Mouse (Mus musculus): Measurements from ENCODE around the gene Plch2. TPM values are rescaled to one million over a fixed set of nuclear protein-coding genes. Genes with fewer than 3 reads are reported as not detected.

The Plch2 gene
- polyA plus RNA-seq, 1 experiment from 2014 or later, result 27.4 TPM

- Histone ChIP-seq H3K4me3 (replicated peaks; ENCODE audit: low read length) (no peak overlapping the region), H3K4me2 (ENCODE audit: low read depth, low read length) (no peak overlapping the region), H3K27me3 (ENCODE audit: control insufficient read depth, insufficient read depth, low read length) (no peaks in the 10 kb centered on the region), H3K9ac (ENCODE audit: low read length) (no peak overlapping the region; the same call in 1 of the 2 replicates), H3K27ac (ENCODE audit: low read length) (no peak overlapping the region), H3K9me3 (replicated peaks; ENCODE audit: control insufficient read depth, low read length) (no peaks in the 10 kb centered on the region), H3K4me1 (ENCODE audit: control insufficient read depth, insufficient read depth, low read length) (0 out of 2 replicates have a peak, but pooled peaks cover 6% of the 10 kb centered on the region), H3K36me3 (ENCODE audit: control insufficient read depth, insufficient read depth, low read length) (peaks cover 11% of the 10 kb centered on the region)
- ATAC-seq (ENCODE audit: insufficient read depth, low FRiP score), result 0 out of 2 replicates have a peak, but pooled peaks have one; percentile 1
- 86% methylated on average over 6 of the region's 6 CpGs for WGBS
Measured at GRCm38 (mm10) chr4:154981076-154981475, 75.5 kb downstream of the Plch2 start.

- ATAC-seq (ENCODE audit: insufficient read depth, low FRiP score), result no peak
- H3K36me3 ChIP-seq (ENCODE audit: control insufficient read depth, insufficient read depth, low read length), result peaks cover 13% of the 10 kb centered on the region
- no peak overlapping the region for H3K4me2 ChIP-seq (ENCODE audit: low read depth, low read length)
- H3K9me3 ChIP-seq (replicated peaks; ENCODE audit: control insufficient read depth, low read length), result no peaks in the 10 kb centered on the region
- no peak overlapping the region for H3K4me3 ChIP-seq (replicated peaks; ENCODE audit: low read length)
- H3K27ac ChIP-seq (ENCODE audit: low read length), result no peak overlapping the region
- H3K27me3 ChIP-seq (ENCODE audit: control insufficient read depth, insufficient read depth, low read length), result no peaks in the 10 kb centered on the region
- no peak overlapping the region for H3K9ac ChIP-seq (ENCODE audit: low read length)
- 0 out of 2 replicates have a peak, but pooled peaks cover 6% of the 10 kb centered on the region for H3K4me1 ChIP-seq (ENCODE audit: control insufficient read depth, insufficient read depth, low read length)
- WGBS, result 83% methylated on average over 4 of the region's 4 CpGs
Measured at GRCm38 (mm10) chr4:154980110-154980509, 76.5 kb downstream of the Plch2 start.

DNA sequence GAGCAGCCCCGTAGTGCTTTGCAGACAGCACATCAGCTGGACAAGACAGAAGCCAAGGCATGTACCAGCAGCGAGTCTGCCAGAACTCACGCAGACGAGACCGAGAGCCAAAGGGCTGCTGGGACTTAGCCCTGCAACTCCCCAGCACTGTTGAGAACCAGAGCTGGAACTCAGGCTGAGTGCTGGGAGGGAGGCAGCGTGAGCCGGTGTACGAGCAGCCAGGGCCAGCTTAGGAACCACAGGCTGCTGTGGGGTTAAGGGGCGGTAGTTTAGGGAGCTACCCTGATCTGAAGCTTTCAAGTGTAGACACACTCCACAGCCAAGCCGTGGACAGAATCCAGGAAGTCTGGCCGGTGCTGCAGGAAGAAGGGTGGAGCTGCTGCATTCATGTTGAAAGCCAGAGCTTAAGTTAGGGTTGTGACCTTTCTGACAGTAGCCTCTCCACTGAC lies 82.4 kb downstream of the Plch2 start:
- no peak overlapping the region for H3K4me3 ChIP-seq (replicated peaks; ENCODE audit: low read length)
- no peaks in the 10 kb centered on the region for H3K4me1 ChIP-seq (ENCODE audit: control insufficient read depth, insufficient read depth, low read length)
- ATAC-seq (ENCODE audit: insufficient read depth, low FRiP score), result no peak
- 87% methylated on average over 11 of the region's 11 CpGs for WGBS
- no peaks in the 10 kb centered on the region for H3K9me3 ChIP-seq (replicated peaks; ENCODE audit: control insufficient read depth, low read length)
- no peak overlapping the region for H3K4me2 ChIP-seq (ENCODE audit: low read depth, low read length)
- H3K27me3 ChIP-seq (ENCODE audit: control insufficient read depth, insufficient read depth, low read length), result no peaks in the 10 kb centered on the region
- H3K36me3 ChIP-seq (ENCODE audit: control insufficient read depth, insufficient read depth, low read length), result peaks cover 55% of the 10 kb centered on the region
- H3K27ac ChIP-seq (ENCODE audit: low read length), result no peak overlapping the region
- H3K9ac ChIP-seq (ENCODE audit: low read length), result no peak overlapping the region

DNA sequence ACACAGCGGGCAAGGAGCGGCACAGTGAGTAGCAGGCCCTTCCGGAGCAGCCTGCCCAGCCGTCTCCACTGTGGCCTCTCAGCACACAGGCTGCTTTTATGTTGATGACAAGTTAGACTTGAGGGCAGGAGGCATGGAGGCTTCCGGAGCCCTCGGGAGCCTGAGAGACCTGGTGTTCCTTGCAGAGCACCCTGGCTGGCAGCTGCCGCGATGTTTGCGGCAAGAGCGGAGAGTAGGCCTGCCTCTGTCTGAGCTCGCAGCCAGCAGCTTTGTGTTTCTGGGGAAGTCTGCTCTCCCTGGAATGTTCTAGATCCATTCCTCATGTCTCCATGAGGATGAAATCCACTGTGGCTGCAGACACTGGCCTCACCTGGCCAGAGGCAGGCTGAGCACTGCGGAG lies 84.0 kb downstream of the Plch2 start:
- 96% methylated on average over 12 of the region's 12 CpGs for WGBS
- H3K4me1 ChIP-seq (ENCODE audit: control insufficient read depth, insufficient read depth, low read length), result no peaks in the 10 kb centered on the region
- H3K27ac ChIP-seq (ENCODE audit: low read length), result peak overlapping the region; percentile 32; the same call in 1 of the 2 replicates
- no peaks in the 10 kb centered on the region for H3K9me3 ChIP-seq (replicated peaks; ENCODE audit: control insufficient read depth, low read length)
- H3K4me2 ChIP-seq (ENCODE audit: low read depth, low read length), result no peak overlapping the region
- H3K27me3 ChIP-seq (ENCODE audit: control insufficient read depth, insufficient read depth, low read length), result no peaks in the 10 kb centered on the region
- H3K36me3 ChIP-seq (ENCODE audit: control insufficient read depth, insufficient read depth, low read length), result peaks cover 44% of the 10 kb centered on the region
- no peak overlapping the region for H3K4me3 ChIP-seq (replicated peaks; ENCODE audit: low read length)
- no peak overlapping the region for H3K9ac ChIP-seq (ENCODE audit: low read length)
- no peak for ATAC-seq (ENCODE audit: insufficient read depth, low FRiP score)

- H3K9ac ChIP-seq (ENCODE audit: low read length), result no peak overlapping the region
Measured at GRCm38 (mm10) chr4:154967173-154967572, 89.4 kb downstream of the Plch2 start.

DNA sequence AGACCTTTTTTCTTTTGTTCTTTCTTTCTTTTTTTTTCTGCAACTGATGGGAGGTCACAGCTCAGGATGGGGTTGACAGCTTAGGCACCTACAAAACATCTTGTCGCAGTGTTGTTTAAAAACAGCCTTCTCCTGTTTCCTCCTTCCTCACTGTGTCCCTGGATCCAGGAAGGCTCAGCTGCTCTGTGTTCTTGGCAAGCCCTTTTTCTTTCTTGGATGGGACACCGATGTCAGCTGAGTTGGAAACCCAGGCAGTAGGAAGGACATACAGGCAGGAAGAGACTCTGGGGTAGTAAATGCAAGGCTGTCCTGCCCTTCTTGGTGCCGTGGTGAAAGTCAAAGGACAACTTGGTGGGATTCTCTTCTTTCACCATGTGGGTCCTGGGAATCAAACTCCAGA lies 90.7 kb downstream of the Plch2 start:
- no peak overlapping the region for H3K4me2 ChIP-seq (ENCODE audit: low read depth, low read length)
- no peak overlapping the region; the same call in 1 of the 2 replicates for H3K9ac ChIP-seq (ENCODE audit: low read length)
- H3K36me3 ChIP-seq (ENCODE audit: control insufficient read depth, insufficient read depth, low read length), result peaks cover 9% of the 10 kb centered on the region
- no peak for ATAC-seq (ENCODE audit: insufficient read depth, low FRiP score)
- WGBS, result 77% methylated on average over 3 of the region's 3 CpGs
- H3K4me1 ChIP-seq (ENCODE audit: control insufficient read depth, insufficient read depth, low read length), result peaks cover 35% of the 10 kb centered on the region
- no peaks in the 10 kb centered on the region for H3K9me3 ChIP-seq (replicated peaks; ENCODE audit: control insufficient read depth, low read length)
- H3K27ac ChIP-seq (ENCODE audit: low read length), result no peak overlapping the region
- no peak overlapping the region for H3K4me3 ChIP-seq (replicated peaks; ENCODE audit: low read length)
- peaks cover 24% of the 10 kb centered on the region for H3K27me3 ChIP-seq (ENCODE audit: control insufficient read depth, insufficient read depth, low read length)

More at GRCm38 (mm10) chr4:154967173-154967572, 89.4 kb downstream of the Plch2 start:
- WGBS, result 67% methylated on average over 5 of the region's 5 CpGs
- Histone ChIP-seq H3K27ac (ENCODE audit: low read length) (no peak overlapping the region), H3K27me3 (ENCODE audit: control insufficient read depth, insufficient read depth, low read length) (peaks cover 11% of the 10 kb centered on the region), H3K4me3 (replicated peaks; ENCODE audit: low read length) (no peak overlapping the region), H3K4me1 (ENCODE audit: control insufficient read depth, insufficient read depth, low read length) (peaks cover 23% of the 10 kb centered on the region), H3K4me2 (ENCODE audit: low read depth, low read length) (no peak overlapping the region), H3K36me3 (ENCODE audit: control insufficient read depth, insufficient read depth, low read length) (peaks cover 21% of the 10 kb centered on the region), H3K9me3 (replicated peaks; ENCODE audit: control insufficient read depth, low read length) (no peaks in the 10 kb centered on the region)
- no peak for ATAC-seq (ENCODE audit: insufficient read depth, low FRiP score)

GRCm38 (mm10) chr4:154964581-154965235 lies 91.9 kb downstream of the Plch2 start:
- peak overlapping the region; percentile 86 for H3K4me3 ChIP-seq (replicated peaks; ENCODE audit: low read length)
- H3K4me1 ChIP-seq (ENCODE audit: control insufficient read depth, insufficient read depth, low read length), result peaks cover 43% of the 10 kb centered on the region
- no peaks in the 10 kb centered on the region for H3K9me3 ChIP-seq (replicated peaks; ENCODE audit: control insufficient read depth, low read length)
- no peaks in the 10 kb centered on the region for H3K36me3 ChIP-seq (ENCODE audit: control insufficient read depth, insufficient read depth, low read length)
- peak overlapping the region; percentile 71 for H3K4me2 ChIP-seq (ENCODE audit: low read depth, low read length)
- no peak for ATAC-seq (ENCODE audit: insufficient read depth, low FRiP score)
- peak overlapping the region; percentile 89 for H3K27ac ChIP-seq (ENCODE audit: low read length)
- H3K9ac ChIP-seq (ENCODE audit: low read length), result peak overlapping the region; percentile 88
- WGBS, result under 1% methylated on average over 32 of the region's 36 CpGs
- peaks cover 36% of the 10 kb centered on the region for H3K27me3 ChIP-seq (ENCODE audit: control insufficient read depth, insufficient read depth, low read length)

- ATAC-seq (ENCODE audit: insufficient read depth, low FRiP score), result peak; percentile 96
- Histone ChIP-seq H3K4me1 (ENCODE audit: control insufficient read depth, insufficient read depth, low read length) (peaks cover 43% of the 10 kb centered on the region), H3K27ac (ENCODE audit: low read length) (peak within 1 kb of the TSS; percentile 89), H3K9me3 (replicated peaks; ENCODE audit: control insufficient read depth, low read length) (no peaks in the 10 kb centered on the region), H3K36me3 (ENCODE audit: control insufficient read depth, insufficient read depth, low read length) (no peaks in the 10 kb centered on the region), H3K27me3 (ENCODE audit: control insufficient read depth, insufficient read depth, low read length) (peaks cover 42% of the 10 kb centered on the region), H3K9ac (ENCODE audit: low read length) (peak within 1 kb of the TSS; percentile 88), H3K4me3 (replicated peaks; ENCODE audit: low read length) (peak within 1 kb of the TSS; percentile 86), H3K4me2 (ENCODE audit: low read depth, low read length) (peak within 1 kb of the TSS; percentile 71)
- under 1% methylated on average over 66 of the region's 66 CpGs for WGBS
Measured at GRCm38 (mm10) chr4:154963901-154964580, 92.5 kb downstream of the Plch2 start, which contains the start of gene Pank4. Gene Pank4, plus strand, starts transcription at chr4:154964123.

DNA sequence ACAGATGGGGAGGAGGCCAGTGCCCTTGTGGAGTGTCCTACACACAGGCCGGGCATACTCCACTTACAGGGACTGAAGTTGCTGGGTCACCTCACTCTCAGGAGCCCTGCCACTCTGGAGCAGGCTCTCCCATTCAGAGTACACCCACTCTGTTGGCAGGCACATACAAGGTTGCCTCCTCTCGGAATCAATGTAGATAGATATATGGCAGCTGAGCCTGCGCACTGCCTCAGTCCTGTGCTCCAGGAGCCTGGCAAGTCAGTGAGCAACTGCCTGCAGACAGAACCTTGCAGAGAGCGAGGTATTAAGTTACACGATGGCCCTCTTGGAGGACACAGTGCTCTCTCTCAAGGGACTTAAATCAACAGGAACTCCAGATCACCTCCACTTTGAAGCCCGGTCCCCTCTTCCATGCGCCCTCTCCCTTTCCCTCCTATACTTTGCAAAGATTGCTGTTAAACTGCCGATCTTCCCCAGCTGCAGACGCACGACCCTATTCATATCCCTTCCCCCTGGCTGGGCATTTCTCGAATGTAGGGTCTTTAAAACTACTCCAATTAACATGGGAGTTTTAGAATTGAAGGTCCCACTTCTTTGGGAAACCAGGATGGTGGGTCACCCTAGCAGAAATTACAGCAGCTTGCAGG lies 93.3 kb downstream of the Plch2 start:
- Histone ChIP-seq H3K9me3 (replicated peaks; ENCODE audit: control insufficient read depth, low read length) (no peaks in the 10 kb centered on the region), H3K27me3 (ENCODE audit: control insufficient read depth, insufficient read depth, low read length) (peaks cover 50% of the 10 kb centered on the region), H3K4me3 (replicated peaks; ENCODE audit: low read length) (peak overlapping the region; percentile 86), H3K4me1 (ENCODE audit: control insufficient read depth, insufficient read depth, low read length) (peaks cover 44% of the 10 kb centered on the region), H3K27ac (ENCODE audit: low read length) (no peak overlapping the region), H3K9ac (ENCODE audit: low read length) (peak overlapping the region; percentile 88), H3K36me3 (ENCODE audit: control insufficient read depth, insufficient read depth, low read length) (no peaks in the 10 kb centered on the region), H3K4me2 (ENCODE audit: low read depth, low read length) (peak overlapping the region; percentile 71)
- 40% methylated on average over 11 of the region's 11 CpGs for WGBS
- ATAC-seq (ENCODE audit: insufficient read depth, low FRiP score), result no peak

Measured in stomach, embryonic 16.5 days (tissue).